Mouse (Mus musculus) kidney, embryonic 16.5 days (tissue): ENCODE data around the gene Sdccag8. TPM values are rescaled to one million over a fixed set of nuclear protein-coding genes. Genes with fewer than 3 reads are reported as not detected.

ENCODE experiments used
- ATAC-seq: fragments of 200-750 bp; cut with Nextera tagmentation; 2 replicates; pipeline ENCODE4 v1.8.0; 2017; ENCODE audit warnings: moderate TSS enrichment; ENCODE audit not compliant: low FRiP score, low TSS enrichment
- H3K27ac ChIP-seq: fragments of 300-500 bp; sonication (generic); 2 replicates; pipeline ENCODE4 v1.5.1; 2014; ENCODE audit warnings: low read length
- H3K27me3 ChIP-seq: fragments of 300-500 bp; sonication (generic); 2 replicates; pipeline ENCODE4 v1.6.1; 2014; ENCODE audit warnings: low read length, control low read depth, mixed read lengths; ENCODE audit not compliant: insufficient read depth
- H3K36me3 ChIP-seq: fragments of 300-500 bp; sonication (generic); 2 replicates; pipeline ENCODE4 v1.6.1; 2014; ENCODE audit warnings: low read length, control low read depth, mixed read lengths; ENCODE audit not compliant: insufficient read depth
- H3K4me1 ChIP-seq: fragments of 300-500 bp; sonication (generic); 2 replicates; pipeline ENCODE4 v1.6.1; 2014; ENCODE audit warnings: low read length, control low read depth, mixed read lengths; ENCODE audit not compliant: insufficient read depth
- H3K4me2 ChIP-seq: fragments of 300-500 bp; sonication (generic); replicated peaks from 2 replicates; pipeline ENCODE4 v1.6.1; 2014; ENCODE audit warnings: low read depth, low read length
- H3K4me3 ChIP-seq: fragments of 300-500 bp; sonication (generic); 2 replicates; pipeline ENCODE4 v1.5.1; 2014; ENCODE audit warnings: mild to moderate bottlenecking, low read length
- H3K9ac ChIP-seq: fragments of 300-500 bp; sonication (generic); replicated peaks from 2 replicates; pipeline ENCODE4 v1.6.1; 2014; ENCODE audit warnings: low read length
- H3K9me3 ChIP-seq: fragments of 300-500 bp; sonication (generic); 2 replicates; pipeline ENCODE4 v1.6.1; 2016; ENCODE audit warnings: low read length, control low read depth
- WGBS: fragments of 180-500 bp; shearing (Covaris S2); extraction: QIAGEN DNeasy Blood & Tissue Kit; methylation state at CpG from one replicate; pipeline ENCODE4 v1.1.7; 2014; 5-methylcytosine and 5-hydroxymethylcytosine counted together
- polyA plus RNA-seq: library from polyadenylated mRNA; unstranded; fragments of >200 nt; fragmentation: Nextera tagmentation; extraction: Ambion mirVana; gene quantifications from 2 replicates; pipeline ENCODE4 v1.2.1, GENCODE M21; 2015

Gene Sdccag8
- polyA plus RNA-seq, 1 experiment from 2014 or later: 20.1 TPM

GRCm38 (mm10) chr1:176826186-176826585 is 11.7 kb downstream of the Sdccag8 start:
- WGBS: 88% methylated on average over 11 of the region's 11 CpGs
- Histone ChIP-seq H3K27ac (no peak overlapping the region), H3K9ac (no peak overlapping the region), H3K4me1 (no peaks in the 10 kb centered on the region), H3K4me3 (no peak overlapping the region), H3K36me3 (no peaks in the 10 kb centered on the region), H3K27me3 (no peaks in the 10 kb centered on the region), H3K9me3 (no peaks in the 10 kb centered on the region), H3K4me2 (no peak overlapping the region)
- ATAC-seq: no peak

- H3K27me3 ChIP-seq: no peaks in the 10 kb centered on the region
- no peak overlapping the region for H3K4me3 ChIP-seq
- ATAC-seq: no peak
- H3K36me3 ChIP-seq: no peaks in the 10 kb centered on the region
- no peak overlapping the region for H3K9ac ChIP-seq
- H3K9me3 ChIP-seq: no peaks in the 10 kb centered on the region
- no peak overlapping the region for H3K27ac ChIP-seq
- no peak overlapping the region for H3K4me2 ChIP-seq
- WGBS: 93% methylated on average over 4 of the region's 4 CpGs
- H3K4me1 ChIP-seq: no peaks in the 10 kb centered on the region
Measured at GRCm38 (mm10) chr1:176826931-176827330, 12.5 kb downstream of the Sdccag8 start.

DNA sequence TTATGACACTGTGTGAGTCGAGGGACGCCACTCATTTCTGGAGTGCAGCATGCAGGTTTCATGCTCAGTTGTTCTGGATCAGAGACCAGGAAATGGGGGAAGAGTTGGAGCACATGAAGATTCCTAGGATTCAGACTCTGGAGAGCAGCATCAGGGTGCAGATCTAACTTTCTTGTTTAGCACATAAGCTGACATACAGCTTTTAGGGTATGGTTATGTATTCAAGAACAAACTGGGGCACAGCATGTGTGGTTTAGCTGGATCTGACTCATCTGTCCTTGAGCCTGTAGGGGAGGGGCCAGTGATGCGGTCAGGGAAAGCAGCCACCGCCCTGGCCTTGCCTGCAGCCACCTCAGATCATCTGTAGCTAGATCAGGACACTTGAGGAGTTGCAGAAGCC is 12.9 kb downstream of the Sdccag8 start:
- Histone ChIP-seq H3K9me3 (no peaks in the 10 kb centered on the region), H3K4me1 (no peaks in the 10 kb centered on the region), H3K27ac (no peak overlapping the region), H3K36me3 (no peaks in the 10 kb centered on the region), H3K4me2 (no peak overlapping the region), H3K4me3 (no peak overlapping the region), H3K9ac (no peak overlapping the region), H3K27me3 (no peaks in the 10 kb centered on the region)
- ATAC-seq: no peak
- WGBS: 75% methylated on average over 4 of the region's 4 CpGs

- no peak overlapping the region for H3K9ac ChIP-seq
- H3K4me2 ChIP-seq: no peak overlapping the region
- H3K27ac ChIP-seq: no peak overlapping the region
- 74% methylated on average over 5 of the region's 5 CpGs for WGBS
- no peaks in the 10 kb centered on the region for H3K36me3 ChIP-seq
- H3K9me3 ChIP-seq: no peaks in the 10 kb centered on the region
- H3K27me3 ChIP-seq: no peaks in the 10 kb centered on the region
- H3K4me3 ChIP-seq: no peak overlapping the region
- no peak for ATAC-seq
- no peaks in the 10 kb centered on the region for H3K4me1 ChIP-seq
Measured at GRCm38 (mm10) chr1:176827945-176828485, 13.6 kb downstream of the Sdccag8 start.

- Histone ChIP-seq H3K4me1 (no peaks in the 10 kb centered on the region), H3K27me3 (no peaks in the 10 kb centered on the region), H3K4me2 (no peak overlapping the region), H3K36me3 (no peaks in the 10 kb centered on the region), H3K9ac (no peak overlapping the region), H3K9me3 (no peaks in the 10 kb centered on the region), H3K27ac (no peak overlapping the region), H3K4me3 (no peak overlapping the region)
- WGBS: 92% methylated on average over 12 of the region's 12 CpGs
- no peak for ATAC-seq
Measured at GRCm38 (mm10) chr1:176828666-176829065, 14.2 kb downstream of the Sdccag8 start.

DNA sequence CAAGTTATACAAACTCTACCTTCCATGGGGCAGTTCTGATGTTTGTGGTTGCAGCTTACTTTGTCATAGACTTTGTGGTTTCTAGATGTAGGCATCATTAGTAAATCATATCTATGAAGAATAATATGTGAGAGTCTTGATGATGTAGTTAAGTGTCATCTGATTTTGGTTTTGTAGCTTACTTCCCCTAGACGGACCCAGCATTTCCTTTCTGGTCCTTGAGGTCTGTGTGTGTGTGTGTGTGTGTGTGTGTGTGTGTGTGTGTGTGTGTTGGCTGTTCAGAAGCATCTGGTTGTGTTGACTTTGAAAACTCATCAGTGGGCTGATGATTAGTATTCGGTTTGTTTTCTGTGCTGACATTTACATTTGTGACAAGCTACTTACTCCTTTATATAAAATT is 17.6 kb downstream of the Sdccag8 start:
- no peak overlapping the region for H3K27ac ChIP-seq
- ATAC-seq: no peak
- WGBS: 81% methylated on average over 2 of the region's 2 CpGs
- no peak overlapping the region for H3K9ac ChIP-seq
- no peak overlapping the region for H3K4me3 ChIP-seq
- no peaks in the 10 kb centered on the region for H3K36me3 ChIP-seq
- H3K9me3 ChIP-seq: no peaks in the 10 kb centered on the region
- peaks cover 3% of the 10 kb centered on the region; the same call in 1 of the 2 replicates for H3K27me3 ChIP-seq
- no peaks in the 10 kb centered on the region for H3K4me1 ChIP-seq
- no peak overlapping the region for H3K4me2 ChIP-seq

DNA sequence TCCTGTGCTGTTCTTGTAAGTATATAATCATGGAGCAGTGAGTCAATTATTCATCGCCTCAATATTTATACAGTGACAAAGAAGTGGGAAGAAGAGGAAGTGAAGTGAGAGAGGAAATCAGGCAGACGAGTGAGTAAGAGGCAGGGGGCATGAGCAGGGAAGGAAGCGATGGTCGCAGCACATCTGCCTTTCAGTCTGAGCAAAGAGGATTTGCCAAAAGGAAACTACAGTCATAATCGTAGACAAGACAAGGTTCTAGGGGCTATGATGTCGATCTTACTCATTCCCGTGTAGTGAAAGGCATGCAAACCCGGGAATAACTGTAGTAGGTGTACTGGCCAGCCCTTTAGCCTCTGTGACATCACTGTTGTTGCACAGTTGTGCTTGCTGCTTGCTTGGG is 18.1 kb downstream of the Sdccag8 start:
- WGBS: 80% methylated on average over 8 of the region's 8 CpGs
- Histone ChIP-seq H3K4me1 (no peaks in the 10 kb centered on the region), H3K9ac (no peak overlapping the region), H3K36me3 (no peaks in the 10 kb centered on the region), H3K4me3 (no peak overlapping the region), H3K27ac (no peak overlapping the region), H3K4me2 (no peak overlapping the region), H3K9me3 (no peaks in the 10 kb centered on the region), H3K27me3 (peaks cover 3% of the 10 kb centered on the region; the same call in 1 of the 2 replicates)
- ATAC-seq: no peak

GRCm38 (mm10) chr1:176833257-176833656 is 18.8 kb downstream of the Sdccag8 start:
- Histone ChIP-seq H3K9ac (no peak overlapping the region), H3K4me3 (no peak overlapping the region), H3K9me3 (no peaks in the 10 kb centered on the region), H3K27me3 (peaks cover 3% of the 10 kb centered on the region; the same call in 1 of the 2 replicates), H3K27ac (no peak overlapping the region), H3K4me1 (no peaks in the 10 kb centered on the region), H3K4me2 (no peak overlapping the region), H3K36me3 (no peaks in the 10 kb centered on the region)
- ATAC-seq: no peak

- Histone ChIP-seq H3K27me3 (peaks cover 3% of the 10 kb centered on the region; the same call in 1 of the 2 replicates), H3K9ac (no peak overlapping the region), H3K27ac (no peak overlapping the region), H3K36me3 (no peaks in the 10 kb centered on the region), H3K4me3 (no peak overlapping the region), H3K4me1 (no peaks in the 10 kb centered on the region), H3K4me2 (no peak overlapping the region), H3K9me3 (no peaks in the 10 kb centered on the region)
- ATAC-seq: no peak
- WGBS: 78% methylated on average over 3 of the region's 3 CpGs
Measured at GRCm38 (mm10) chr1:176833948-176834347, 19.5 kb downstream of the Sdccag8 start.

DNA sequence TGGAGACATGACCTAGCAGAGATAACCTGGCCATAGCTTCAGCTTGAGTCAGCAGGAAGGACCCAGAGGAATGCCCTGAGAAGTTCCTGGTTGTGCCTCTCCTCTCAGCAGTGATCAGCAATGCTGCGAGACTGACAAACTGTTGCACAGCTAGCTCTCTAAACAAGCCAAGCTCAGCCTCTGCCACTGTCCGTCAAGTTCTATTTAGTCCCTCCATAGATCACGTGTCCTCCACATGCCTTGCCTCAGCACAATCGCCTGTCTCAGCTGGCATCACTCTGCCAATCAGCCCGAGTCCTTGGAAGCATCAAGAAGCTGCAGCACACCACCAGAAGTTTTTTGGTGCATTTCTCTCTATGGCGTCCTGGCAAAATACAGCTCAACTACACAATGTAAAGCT is 20.4 kb downstream of the Sdccag8 start:
- peak; percentile 63; the same call in 1 of the 2 replicates for ATAC-seq
- WGBS: 74% methylated on average over 6 of the region's 6 CpGs
- Histone ChIP-seq H3K9me3 (no peaks in the 10 kb centered on the region), H3K27me3 (peaks cover 3% of the 10 kb centered on the region; the same call in 1 of the 2 replicates), H3K36me3 (no peaks in the 10 kb centered on the region), H3K9ac (no peak overlapping the region), H3K4me2 (peak overlapping the region; percentile 79; the same call in 1 of the 2 replicates), H3K27ac (no peak overlapping the region), H3K4me1 (no peaks in the 10 kb centered on the region), H3K4me3 (no peak overlapping the region)
